Mouse (Mus musculus) cerebellum, adult 2 months (tissue): ENCODE measurements around the gene Cfap299. TPM values are rescaled to one million over a fixed set of nuclear protein-coding genes. Genes with fewer than 3 reads are reported as not detected.
"Not testable (repeated sequence)": the region's sequence is repeated elsewhere in the genome, so short reads cannot be mapped to it uniquely, and the experiment has no call there.

Experiments used
- DNase-seq, 2 experiments: peaks; one replicate each; pipeline ENCODE4 v3.0.0; 2021
- H3K27ac ChIP-seq: fragments of 200-500 bp; 2 replicates; pipeline ENCODE4 v1.5.1; 2012; ENCODE audit warnings: low read length, control low read depth, inconsistent platforms; ENCODE audit not compliant: insufficient read depth
- H3K27me3 ChIP-seq: fragments of 200-500 bp; 2 replicates; pipeline ENCODE4 v1.6.1; 2012; ENCODE audit warnings: inconsistent platforms, mild to moderate bottlenecking, low read length, moderate library complexity; ENCODE audit not compliant: control insufficient read depth, insufficient read depth
- H3K4me1 ChIP-seq: fragments of 200-500 bp; 2 replicates; pipeline ENCODE4 v1.6.1; 2011; ENCODE audit warnings: low read length; ENCODE audit not compliant: control insufficient read depth, insufficient read depth
- H3K4me3 ChIP-seq: fragments of 200-500 bp; replicated peaks from 2 replicates; pipeline ENCODE3; 2011; ENCODE audit warnings: mild to moderate bottlenecking, low read depth, low read length, control low read depth; ENCODE audit not compliant: insufficient read depth
- CTCF ChIP-seq: fragments of 200-500 bp; IDR thresholded peaks from 2 replicates; pipeline ENCODE4 v1.5.1; 2011; ENCODE audit warnings: low read depth, mild to moderate bottlenecking, control low read depth, low read length, moderate library complexity, borderline replicate concordance; ENCODE audit not compliant: insufficient read depth
- POLR2A ChIP-seq: fragments of 200-500 bp; IDR thresholded peaks from 2 replicates; pipeline ENCODE4 v1.6.1; 2011; ENCODE audit warnings: low read length, control low read depth, borderline replicate concordance; ENCODE audit not compliant: insufficient read depth
- WGBS: fragments of 180-500 bp; shearing (Covaris S2); methylation state at CpG from one replicate; pipeline ENCODE4 v1.1.7; 2018; 5-methylcytosine and 5-hydroxymethylcytosine counted together
- polyA plus RNA-seq: library from polyadenylated mRNA; depleted of rRNA; stranded (reverse); fragments of >200 nt; gene quantifications from 2 replicates; pipeline ENCODE4 v1.2.3, GENCODE M21; 2012

Gene Cfap299
- polyA plus RNA-seq, 1 experiment, result 0.85 TPM

DNA sequence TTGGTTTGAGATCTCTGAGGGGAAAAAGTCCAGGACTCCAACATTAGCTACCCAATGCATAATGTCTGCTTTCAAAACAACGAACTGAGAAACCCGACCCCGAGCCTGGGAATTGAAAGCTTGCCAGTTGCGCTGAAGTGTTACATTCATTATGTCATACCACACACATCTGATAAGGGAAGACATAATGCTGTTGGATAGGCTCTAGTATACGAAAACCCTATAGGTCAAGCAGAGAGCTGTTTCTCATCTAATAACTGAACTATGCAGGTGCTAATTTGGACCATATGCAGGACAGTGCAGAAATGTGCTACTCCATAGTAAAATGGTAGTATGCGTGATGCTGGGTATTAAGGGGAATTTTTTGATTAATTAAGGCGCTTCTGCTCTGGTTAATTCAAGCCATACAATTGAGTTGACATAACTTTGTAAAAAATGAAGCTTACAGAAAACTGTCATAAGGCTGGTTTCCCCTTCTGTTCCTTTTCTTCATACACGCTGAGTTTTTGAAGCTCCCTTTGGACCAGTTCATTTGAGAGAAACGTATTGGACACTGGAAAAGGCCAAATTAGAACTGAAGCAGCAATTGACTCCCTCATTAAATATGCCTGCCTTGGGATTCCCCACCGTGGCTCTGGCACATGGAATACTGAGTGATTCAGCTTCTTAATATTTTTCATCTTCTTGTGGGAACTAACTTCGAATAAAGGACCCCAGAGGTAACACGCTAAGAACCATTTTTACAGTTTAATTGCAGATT lies 245.8 kb downstream of the Cfap299 start:
- Histone ChIP-seq H3K27me3 (no peaks in the 10 kb centered on the region), H3K4me1 (peaks cover 4% of the 10 kb centered on the region), H3K27ac (no peak overlapping the region), H3K4me3 (no peak overlapping the region)
- TF ChIP-seq CTCF (no peak), POLR2A (no peak)
- DNase-seq, result no peak
- 42% methylated on average over 12 of the region's 12 CpGs for WGBS

DNA sequence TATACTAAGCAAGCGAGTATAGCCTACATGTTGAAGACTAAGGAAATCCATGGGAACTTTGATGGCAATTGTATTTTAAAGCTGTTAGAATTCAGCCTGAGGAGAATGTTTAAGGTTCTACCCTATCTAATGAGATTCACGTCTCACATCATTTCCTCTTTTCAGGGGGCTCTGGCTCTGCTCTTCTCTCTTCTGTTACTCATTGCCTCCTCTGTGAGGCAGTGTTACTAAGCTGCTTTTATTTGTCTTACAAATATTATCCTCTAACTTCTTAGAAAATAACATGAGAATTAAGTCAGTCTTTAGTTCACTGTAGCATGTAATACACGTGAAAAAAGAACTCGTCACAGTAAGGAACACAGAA lies 246.3 kb downstream of the Cfap299 start:
- 71% methylated on average over 4 of the region's 4 CpGs for WGBS
- DNase-seq, result no peak
- no peak overlapping the region for H3K4me3 ChIP-seq
- H3K27ac ChIP-seq, result no peak overlapping the region
- TF ChIP-seq CTCF (no peak), POLR2A (no peak)
- no peaks in the 10 kb centered on the region for H3K27me3 ChIP-seq
- peaks cover 4% of the 10 kb centered on the region for H3K4me1 ChIP-seq

- H3K4me1 ChIP-seq, H3K27ac ChIP-seq, DNase-seq, H3K27me3 ChIP-seq, H3K4me3 ChIP-seq: not testable (repeated sequence)
- 97% methylated on average over 6 of the region's 6 CpGs for WGBS
Measured at GRCm38 (mm10) chr5:98576538-98576937, 247.4 kb downstream of the Cfap299 start.

DNA sequence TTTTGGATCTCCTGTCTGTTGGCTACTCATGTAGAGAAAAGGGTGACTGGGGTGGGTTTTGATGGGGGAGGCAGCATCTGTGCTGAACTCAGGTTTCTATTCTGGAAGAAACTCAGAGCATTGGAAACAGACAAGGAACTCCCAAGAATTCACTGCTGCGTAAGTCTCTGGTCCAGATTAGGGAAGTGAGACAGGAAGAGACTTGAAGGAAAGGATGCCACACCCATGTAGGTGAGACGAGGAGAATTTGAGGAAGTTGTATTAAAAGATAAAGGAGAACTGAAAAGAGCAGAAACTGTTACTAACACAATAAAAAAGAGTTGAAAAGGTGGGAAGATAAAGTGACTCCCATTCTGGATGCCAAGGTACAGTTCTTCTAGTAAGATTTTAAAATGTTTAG lies 249.3 kb downstream of the Cfap299 start:
- WGBS, result 89% methylated on average over 2 of the region's 2 CpGs
- TF ChIP-seq CTCF (no peak), POLR2A (no peak)
- no peak for DNase-seq
- Histone ChIP-seq H3K4me3 (no peak overlapping the region), H3K27ac (no peak overlapping the region), H3K4me1 (no peaks in the 10 kb centered on the region), H3K27me3 (no peaks in the 10 kb centered on the region)

- TF ChIP-seq CTCF (no peak), POLR2A (no peak)
- 21% methylated on average over 5 of the region's 5 CpGs for WGBS
- H3K27ac ChIP-seq, result no peak overlapping the region
- no peaks in the 10 kb centered on the region for H3K4me1 ChIP-seq
- no peak for DNase-seq
- no peaks in the 10 kb centered on the region for H3K27me3 ChIP-seq
- no peak overlapping the region for H3K4me3 ChIP-seq
Measured at GRCm38 (mm10) chr5:98580811-98581210, 251.7 kb downstream of the Cfap299 start.

- 86% methylated on average over 3 of the region's 3 CpGs for WGBS
- Histone ChIP-seq H3K27me3 (no peaks in the 10 kb centered on the region), H3K4me1 (no peaks in the 10 kb centered on the region), H3K4me3 (no peak overlapping the region), H3K27ac (no peak overlapping the region)
- DNase-seq, result no peak
- TF ChIP-seq CTCF (no peak), POLR2A (no peak)
Measured at GRCm38 (mm10) chr5:98582051-98582450, 252.9 kb downstream of the Cfap299 start.

DNA sequence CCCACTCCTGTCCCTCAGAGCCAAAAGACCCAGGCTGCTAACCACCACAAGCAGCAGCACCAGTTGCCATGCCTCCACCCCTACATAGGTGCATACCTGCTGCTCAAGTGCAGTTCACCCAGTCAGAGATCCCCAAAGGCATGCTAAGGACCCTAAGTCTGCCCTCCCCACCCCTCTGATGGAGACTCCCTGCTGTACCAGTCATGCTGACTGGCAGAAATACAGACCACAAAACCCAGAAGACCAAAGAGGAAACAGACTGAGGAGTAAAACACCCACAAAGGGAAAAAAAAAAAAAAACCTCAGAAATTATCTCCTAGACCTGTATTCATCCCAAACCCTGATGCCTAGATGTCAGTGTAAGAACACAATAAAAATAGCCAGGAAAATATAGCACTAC lies 256.8 kb downstream of the Cfap299 start:
- TF ChIP-seq CTCF (no peak), POLR2A (no peak)

DNA sequence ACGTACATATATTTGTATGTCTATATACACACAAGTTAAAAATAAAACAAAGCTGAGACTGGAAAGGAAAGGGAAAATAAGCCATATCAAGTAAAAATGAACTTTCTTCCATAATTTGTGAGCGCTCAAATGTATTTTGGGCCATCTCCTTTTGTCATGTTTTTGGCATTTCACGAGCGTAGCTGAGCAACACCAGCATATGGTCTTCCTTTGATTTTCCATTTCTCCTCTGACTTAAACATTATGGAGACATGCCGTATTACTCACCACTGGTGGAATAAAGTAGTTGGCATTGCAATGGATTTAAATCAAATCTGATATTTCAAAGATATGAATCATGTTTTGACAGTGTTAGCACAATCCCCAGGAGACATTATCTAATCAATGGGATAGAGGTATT lies 284.4 kb downstream of the Cfap299 start:
- no peak for DNase-seq
- Histone ChIP-seq H3K4me1 (no peaks in the 10 kb centered on the region), H3K27ac (no peak overlapping the region), H3K27me3 (no peaks in the 10 kb centered on the region), H3K4me3 (no peak overlapping the region)
- 85% methylated on average over 5 of the region's 5 CpGs for WGBS
- TF ChIP-seq POLR2A (no peak), CTCF (no peak)

More for the DNA sequence above, 256.8 kb downstream of the Cfap299 start:
- Histone ChIP-seq H3K27me3 (no peaks in the 10 kb centered on the region), H3K4me3 (no peak overlapping the region), H3K27ac (no peak overlapping the region), H3K4me1 (no peaks in the 10 kb centered on the region)
- no peak for DNase-seq

DNA sequence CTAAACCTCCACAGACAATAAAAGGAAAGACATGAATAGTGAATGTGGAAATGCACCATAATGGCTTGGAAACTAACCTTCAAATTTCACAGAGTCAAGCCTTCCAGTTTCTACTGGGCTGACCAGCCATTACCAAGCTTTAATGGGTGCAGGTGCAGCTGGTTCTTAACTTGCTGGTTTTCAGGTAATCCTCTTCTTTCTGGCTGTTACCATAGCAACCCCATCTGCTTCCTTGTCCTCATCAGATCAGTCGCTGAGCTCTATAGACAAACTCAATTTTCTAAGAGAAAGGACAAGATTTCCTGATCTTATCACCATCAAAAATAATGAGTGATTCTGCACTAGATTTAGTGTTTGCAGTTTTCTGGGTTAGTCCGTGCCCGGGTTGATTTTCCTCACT lies 287.8 kb downstream of the Cfap299 start:
- H3K4me1 ChIP-seq, result no peaks in the 10 kb centered on the region
- TF ChIP-seq CTCF (no peak), POLR2A (no peak)
- H3K27ac ChIP-seq, result no peak overlapping the region
- no peak overlapping the region for H3K4me3 ChIP-seq
- H3K27me3 ChIP-seq, result no peaks in the 10 kb centered on the region
- WGBS, result 69% methylated on average over 3 of the region's 3 CpGs
- no peak for DNase-seq
